Mouse (Mus musculus): ENCODE data around the gene Psmb5.
"Not testable (repeated sequence)": the region's sequence is repeated elsewhere in the genome, so short reads cannot be mapped to it uniquely, and the experiment has no call there.

Gene Psmb5

GRCm38 (mm10) chr14:54632252-54632651 lies 14.4 kb upstream of the Psmb5 start:
- in situ Hi-C loops (cut with MboI, MseI), result no loop called here

GRCm38 (mm10) chr14:54631240-54631599 lies 13.4 kb upstream of the Psmb5 start:
- in situ Hi-C loops (cut with MboI, MseI), result no loop called here

DNA sequence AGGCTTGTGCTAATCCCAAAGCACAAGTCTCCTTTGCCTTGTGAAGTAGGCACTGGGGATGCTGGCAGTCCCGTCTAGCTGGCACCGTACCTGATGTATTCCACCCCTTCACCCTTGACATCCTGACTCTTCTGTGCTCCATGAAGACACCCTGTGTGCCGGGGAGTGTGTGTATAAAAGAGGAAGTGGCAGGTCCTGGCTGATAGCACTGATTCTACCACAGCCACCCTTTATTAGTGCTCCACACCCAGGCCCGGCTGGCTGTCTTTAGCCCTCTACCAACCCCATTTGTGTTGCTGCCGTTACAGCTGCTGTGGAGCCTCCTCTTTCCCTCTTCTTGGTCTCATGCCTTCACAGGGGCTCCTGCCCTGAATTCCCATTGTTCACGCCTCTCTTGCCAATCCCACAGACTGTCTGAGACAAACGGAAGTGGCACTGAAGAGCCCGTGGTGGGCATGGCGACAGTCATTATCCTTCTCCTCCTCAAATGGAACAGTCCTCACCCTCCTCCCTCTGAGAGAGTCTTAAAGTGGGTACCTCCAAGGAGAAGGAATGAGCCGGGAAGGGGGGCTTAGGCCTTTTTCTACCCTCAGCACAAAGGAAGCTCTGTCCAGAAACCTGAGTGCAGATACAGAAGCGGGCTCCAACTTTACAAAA lies 12.9 kb upstream of the Psmb5 start:
- in situ Hi-C loops (cut with MboI, MseI), result no loop called here

GRCm38 (mm10) chr14:54629797-54630196 lies 12.0 kb upstream of the Psmb5 start:
- in situ Hi-C loops (cut with MboI, MseI), result no loop called here

GRCm38 (mm10) chr14:54628103-54628502 lies 10.3 kb upstream of the Psmb5 start:
- in situ Hi-C loops (cut with MboI, MseI), result no loop called here

GRCm38 (mm10) chr14:54624976-54625375 lies 7.2 kb upstream of the Psmb5 start:
- in situ Hi-C loops (cut with MboI, MseI), result no loop called here

DNA sequence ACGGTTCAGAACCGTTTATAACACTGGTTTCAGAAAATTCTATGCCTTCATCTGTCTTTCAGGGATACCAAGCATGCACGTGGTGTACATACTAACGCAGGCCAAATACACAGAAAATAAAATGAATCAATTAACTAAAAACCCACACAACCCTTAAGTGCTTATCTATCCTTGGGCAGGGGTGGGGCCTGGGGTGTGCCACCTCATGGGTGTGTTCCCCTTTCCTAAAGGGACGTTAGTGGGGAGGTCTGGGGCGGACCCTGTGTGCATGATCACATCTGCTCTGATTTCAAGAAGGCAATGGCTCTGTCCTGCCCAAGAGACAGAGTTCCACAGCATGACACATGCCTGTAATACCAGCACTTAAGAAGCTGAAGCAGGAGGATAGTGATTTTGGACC lies 5.5 kb upstream of the Psmb5 start:
- in situ Hi-C loops (cut with MboI, MseI), result no loop called here

- in situ Hi-C loops (cut with MboI, MseI), result no loop called here
Observed at GRCm38 (mm10) chr14:54621133-54621532, 3.3 kb upstream of the Psmb5 start, which contains the start of gene Psmb11. Gene Psmb11, plus strand, starts transcription at chr14:54621433.

- in situ Hi-C loops (cut with MboI, MseI), result no loop called here
Observed at GRCm38 (mm10) chr14:54617152-54617896, 498 bp downstream of the Psmb5 start.

DNA sequence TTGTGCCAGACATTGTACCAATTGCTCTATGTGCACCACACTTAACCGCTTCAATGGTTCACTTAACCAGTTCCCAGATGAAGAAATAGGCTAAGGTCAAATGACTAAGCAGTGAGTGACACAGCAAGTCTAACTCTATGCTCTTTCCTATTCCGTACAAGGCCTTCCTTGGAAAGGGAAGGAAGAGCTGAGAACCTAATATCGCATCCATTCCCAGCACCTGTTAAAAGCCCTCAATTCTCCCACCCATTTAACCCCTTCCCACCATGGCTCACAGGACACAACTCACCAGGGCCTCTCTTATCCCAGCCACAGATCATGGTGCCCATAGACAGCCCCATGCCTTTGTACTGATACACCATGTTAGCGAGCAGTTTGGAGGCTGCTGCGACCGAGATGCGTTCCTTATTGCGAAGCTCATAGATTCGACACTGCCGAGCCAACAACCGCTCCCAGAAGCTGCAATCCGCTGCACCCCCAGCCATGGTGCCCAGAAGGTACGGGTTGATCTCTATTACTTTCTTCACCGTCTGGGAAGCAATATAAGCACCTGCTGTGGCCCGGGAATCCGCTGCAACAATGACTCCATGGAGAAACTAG lies 1.5 kb downstream of the Psmb5 start:
- in situ Hi-C loops (cut with MboI, MseI), result no loop called here

DNA sequence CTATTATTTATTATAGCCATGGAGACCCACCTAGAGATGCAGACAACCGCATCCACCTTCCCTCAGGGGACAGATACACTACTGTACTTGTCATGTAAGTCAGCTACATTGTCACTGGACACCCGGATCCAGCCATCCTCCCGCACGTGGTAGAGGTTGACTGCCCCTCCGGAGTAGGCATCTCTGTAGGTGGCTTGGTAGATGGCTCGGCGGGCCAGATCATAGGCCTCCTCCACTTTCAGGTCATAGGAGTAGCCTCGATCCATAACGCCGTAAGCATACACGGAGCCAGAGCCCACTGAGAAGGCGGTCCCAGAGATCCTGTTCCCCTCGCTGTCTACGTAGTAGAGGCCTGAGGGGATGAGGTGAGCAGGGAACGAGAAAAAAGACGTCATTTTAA lies 3.7 kb downstream of the Psmb5 start:
- in situ Hi-C loops (cut with MboI, MseI), result not testable (repeated sequence)

GRCm38 (mm10) chr14:54610648-54611047 lies 7.2 kb downstream of the Psmb5 start:
- in situ Hi-C loops (cut with MboI, MseI), result no loop called here

DNA sequence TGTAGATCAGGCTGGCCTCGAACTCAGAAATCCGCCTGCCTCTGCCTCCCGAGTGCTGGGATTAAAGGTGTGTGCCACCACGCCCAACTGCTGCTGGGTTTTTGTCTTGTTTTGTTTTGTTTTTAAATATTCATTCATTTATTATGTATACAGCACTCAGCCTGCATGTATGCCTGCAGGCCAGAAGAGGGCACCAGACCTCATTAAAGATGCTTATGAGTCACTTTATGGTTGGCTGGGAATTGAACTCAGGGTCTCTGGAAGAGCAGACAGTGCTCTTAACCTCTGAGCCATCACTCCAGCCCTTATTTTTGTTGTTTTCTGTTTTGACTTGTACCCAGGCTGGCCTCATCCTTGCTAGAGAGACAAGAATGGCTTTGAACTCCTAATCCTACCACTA lies 7.9 kb downstream of the Psmb5 start:
- in situ Hi-C loops (cut with MboI, MseI), result no loop called here

- in situ Hi-C loops (cut with MboI, MseI), result no loop called here
Observed at GRCm38 (mm10) chr14:54609245-54609644, 8.6 kb downstream of the Psmb5 start.

GRCm38 (mm10) chr14:54607226-54607625 lies 10.6 kb downstream of the Psmb5 start:
- in situ Hi-C loops (cut with MboI, MseI), result no loop called here

DNA sequence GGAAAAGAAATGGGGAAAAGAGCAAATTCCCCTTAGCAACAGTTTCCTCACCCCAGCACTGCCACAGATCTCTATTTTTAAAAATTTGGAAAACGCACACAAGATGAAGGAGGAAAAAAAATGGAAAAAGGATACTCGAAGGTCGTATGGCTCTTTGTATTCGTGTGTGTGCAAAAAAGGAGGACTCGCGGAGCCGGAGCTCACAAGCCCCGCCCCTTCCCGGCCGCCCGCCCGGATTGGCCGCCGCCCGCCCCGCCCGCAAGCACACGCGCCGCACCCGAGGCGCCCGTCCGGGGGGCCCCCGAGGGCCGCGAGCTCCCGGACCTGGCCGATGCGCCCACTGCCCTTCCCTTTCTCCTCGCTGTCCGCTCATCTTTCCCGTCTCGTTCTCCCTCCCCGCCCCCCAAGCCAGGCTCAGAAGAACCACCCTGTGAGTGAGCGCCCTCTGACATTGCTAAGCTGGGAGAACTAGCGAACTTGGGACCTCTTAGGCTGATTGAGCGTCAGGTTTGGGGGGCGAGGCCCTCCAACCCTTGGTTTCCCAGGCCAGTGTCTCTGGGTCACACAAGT lies 12.0 kb downstream of the Psmb5 start, which contains the start of gene 4931414P19Rik:
4931414P19Rik (minus strand) TSS at position 242 of the 570 bp plus-strand sequence.
- in situ Hi-C loops (cut with MboI, MseI), result no loop called here

- in situ Hi-C loops (cut with MboI, MseI), result no loop called here
Observed at GRCm38 (mm10) chr14:54603686-54604085, 14.1 kb downstream of the Psmb5 start.

GRCm38 (mm10) chr14:54603038-54603654 lies 14.7 kb downstream of the Psmb5 start:
- in situ Hi-C loops (cut with MboI, MseI), result no loop called here

GRCm38 (mm10) chr14:54602613-54603012 lies 15.2 kb downstream of the Psmb5 start:
- in situ Hi-C loops (cut with MboI, MseI), result no loop called here

DNA sequence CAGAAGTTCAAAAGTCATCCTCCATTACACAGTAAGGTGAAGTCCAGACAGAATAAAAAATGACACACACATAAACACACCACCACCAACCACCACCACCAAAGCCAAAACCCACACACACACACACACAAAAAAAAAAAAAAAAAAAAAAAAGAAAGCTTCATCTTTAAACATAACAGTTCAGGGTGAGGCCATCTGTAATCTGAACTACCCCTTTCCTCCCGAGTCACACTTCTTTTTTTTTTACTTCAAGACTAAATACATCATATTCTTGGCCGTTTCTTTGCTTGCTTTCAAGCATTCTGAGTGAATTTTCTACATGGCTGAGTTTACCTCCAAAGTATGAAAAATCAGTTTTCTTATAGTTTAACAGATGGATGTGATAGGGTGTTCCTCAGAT lies 16.2 kb downstream of the Psmb5 start:
- in situ Hi-C loops (cut with MboI, MseI), result no loop called here

DNA sequence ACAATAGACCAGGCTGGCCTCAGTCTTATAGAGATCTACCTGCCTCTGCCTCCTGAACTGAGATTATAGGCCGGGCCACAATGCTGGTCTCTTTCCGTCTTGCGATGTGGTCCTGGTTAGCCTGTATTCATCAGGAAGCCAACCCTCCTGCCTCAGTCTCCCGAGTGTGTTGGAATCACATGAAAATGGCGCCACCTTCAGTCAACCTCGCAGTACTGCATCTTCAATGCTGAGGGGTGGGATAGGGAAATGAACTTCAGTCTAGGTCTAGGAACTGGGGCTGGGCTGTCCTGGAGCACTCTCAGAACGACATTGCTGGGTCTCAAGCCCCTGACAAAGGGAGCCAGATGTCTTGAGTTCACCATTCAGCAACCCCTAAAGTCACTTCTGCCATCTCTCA lies 20.7 kb downstream of the Psmb5 start:
- in situ Hi-C loops (cut with MboI, MseI), result no loop called here
